Mouse (Mus musculus) fat pad, adult 2 months (tissue): Measurements from ENCODE around the gene Ccdc141.
"Not testable (repeated sequence)": the region's sequence is repeated elsewhere in the genome, so short reads cannot be mapped to it uniquely, and the experiment has no call there.

Experiments
- DNase-seq: peaks from one replicate; pipeline ENCODE4 v3.0.0-alpha.2; 2011; ENCODE audit warnings: low read depth, low spot score; ENCODE audit errors: extremely low read depth

Ccdc141 gene

GRCm38 (mm10) chr2:77073930-77074329, 96.5 kb downstream of the Ccdc141 start:
- no peak for DNase-seq

- no peak for DNase-seq
Measured at GRCm38 (mm10) chr2:77065294-77065693, 105.1 kb downstream of the Ccdc141 start.

GRCm38 (mm10) chr2:77061871-77062270, 108.6 kb downstream of the Ccdc141 start:
- no peak for DNase-seq

GRCm38 (mm10) chr2:77059596-77059995, 110.8 kb downstream of the Ccdc141 start:
- no peak for DNase-seq

- DNase-seq: no peak
Measured at GRCm38 (mm10) chr2:77056367-77056766, 114.1 kb downstream of the Ccdc141 start.

- DNase-seq: no peak
Measured at GRCm38 (mm10) chr2:77042912-77043311, 127.5 kb downstream of the Ccdc141 start.

- DNase-seq: no peak
Measured at GRCm38 (mm10) chr2:77039683-77040082, 130.8 kb downstream of the Ccdc141 start.

- no peak for DNase-seq
Measured at GRCm38 (mm10) chr2:77039281-77039680, 131.2 kb downstream of the Ccdc141 start.

- no peak for DNase-seq
Measured at GRCm38 (mm10) chr2:77037211-77037610, 133.2 kb downstream of the Ccdc141 start.

GRCm38 (mm10) chr2:77034112-77034511, 136.3 kb downstream of the Ccdc141 start:
- no peak for DNase-seq

- no peak for DNase-seq
Measured at GRCm38 (mm10) chr2:77033322-77034060, 136.9 kb downstream of the Ccdc141 start.

- DNase-seq: no peak
Measured at GRCm38 (mm10) chr2:77020649-77021048, 149.8 kb downstream of the Ccdc141 start.

GRCm38 (mm10) chr2:77017735-77018134, 152.7 kb downstream of the Ccdc141 start:
- no peak for DNase-seq

GRCm38 (mm10) chr2:77013449-77013848, 157.0 kb downstream of the Ccdc141 start:
- not testable (repeated sequence) for DNase-seq

- DNase-seq: no peak
Measured at GRCm38 (mm10) chr2:77011981-77012380, 158.5 kb downstream of the Ccdc141 start.

- no peak for DNase-seq
Measured at GRCm38 (mm10) chr2:77007015-77007414, 163.4 kb downstream of the Ccdc141 start.

GRCm38 (mm10) chr2:77003148-77003547, 167.3 kb downstream of the Ccdc141 start:
- DNase-seq: no peak

GRCm38 (mm10) chr2:76998351-76998750, 172.1 kb downstream of the Ccdc141 start:
- DNase-seq: no peak

- no peak for DNase-seq
Measured at GRCm38 (mm10) chr2:76992493-76993201, 177.8 kb downstream of the Ccdc141 start.

GRCm38 (mm10) chr2:76987317-76987716, 183.1 kb downstream of the Ccdc141 start:
- no peak for DNase-seq

GRCm38 (mm10) chr2:76984384-76984783, 186.1 kb downstream of the Ccdc141 start:
- DNase-seq: no peak

GRCm38 (mm10) chr2:76983601-76984000, 186.8 kb downstream of the Ccdc141 start:
- no peak for DNase-seq
